Comparison of ENCODE assay signal across 23 mouse cellular contexts in the genomic region with DNA sequence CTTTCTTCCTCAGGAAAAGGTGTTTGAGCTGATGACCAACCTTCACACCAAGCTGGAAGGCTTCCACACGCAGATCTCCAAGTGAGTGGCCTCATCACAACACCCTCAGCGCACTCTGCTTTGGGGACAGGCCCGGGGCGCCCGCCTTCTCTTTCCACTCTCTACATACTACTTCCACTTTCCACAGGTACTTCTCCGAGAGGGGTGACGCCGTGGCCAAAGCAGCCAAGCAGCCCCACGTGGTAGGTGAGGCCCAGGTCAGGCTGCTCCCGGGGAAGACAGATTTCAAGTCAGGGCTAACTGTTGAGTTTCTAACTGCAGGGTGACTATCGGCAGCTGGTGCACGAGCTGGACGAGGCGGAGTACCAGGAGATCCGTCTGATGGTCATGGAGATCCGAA. TPM values are rescaled to one million over a fixed set of nuclear protein-coding genes. Genes with fewer than 3 reads are reported as not detected.
DNase-seq lines count a peak whose midpoint lies in the region; ATAC-seq and TF ChIP-seq lines count a peak whose summit lies in the region.
"Had no signal": no experiment of that assay in that cellular context is flagged by ENCODE, and none has a peak within 500 bp of the region (broad histone marks: within the 10 kb centered on the region; RNA-seq: fewer than 3 reads in every experiment).

No protein-coding gene starts in this region.

- no peak overlapping the region for H3K4me3 ChIP-seq in liver, embryonic 12.5 days
- no peak overlapping the region for H3K4me3 ChIP-seq in CH12.LX (replicated peaks in 1 of 3; ENCODE audit: low read depth in 2 of 3, low read length in 2 of 3, poor library complexity in 1 of 3)
- no peak overlapping the region for H3K4me3 ChIP-seq in cortical plate, adult 2 months (ENCODE audit: insufficient read depth, low read length)
- H3K4me3 ChIP-seq: embryonic facial prominence, embryonic 10.5 days; embryonic facial prominence, embryonic 12.5 days; forebrain, embryonic 13.5 days; forebrain, embryonic 15.5 days had no signal

- H3K9me3 ChIP-seq in liver, embryonic 12.5 days (replicated peaks) = no peaks in the 10 kb centered on the region
- H3K9me3 ChIP-seq in CH12.LX (replicated peaks; ENCODE audit: low read length) = no peaks in the 10 kb centered on the region
- H3K9me3 ChIP-seq: embryonic facial prominence, embryonic 10.5 days; embryonic facial prominence, embryonic 12.5 days; forebrain, embryonic 13.5 days; forebrain, embryonic 15.5 days; G1E had no signal

- H3K27me3 ChIP-seq in liver, embryonic 12.5 days (replicated peaks) = no peaks in the 10 kb centered on the region
- no peaks in the 10 kb centered on the region for H3K27me3 ChIP-seq in CH12.LX (replicated peaks)
- H3K27me3 ChIP-seq: forebrain, embryonic 13.5 days; forebrain, embryonic 15.5 days; Patski had no signal

- TF ChIP-seq CTCF in CH12.LX (conservative IDR thresholded peaks at IDR 0.05 in 1 of 2, IDR thresholded peaks at IDR 0.05 in 1 of 2; ENCODE audit: low read depth in 2 of 2, low read length in 2 of 2) = no peak
- TF ChIP-seq CTCF in cortical plate, adult 2 months (IDR thresholded peaks at IDR 0.05; ENCODE audit: extremely low read depth, insufficient read depth, low read length) = no peak

- ATAC-seq in liver, embryonic 12.5 days = no peak
- ATAC-seq in activated CD4-positive, CD25-positive, alpha-beta regulatory T cell, adult 4 months = no peak
- ATAC-seq: forebrain, embryonic 13.5 days; forebrain, embryonic 15.5 days; forebrain, postnatal 0 days; Patski had no signal

- 87% methylated on average over 16 of the region's 16 CpGs for WGBS in liver, embryonic 12.5 days (ENCODE audit: insufficient replicate concordance)

- H3K9ac ChIP-seq in liver, embryonic 12.5 days = no peak overlapping the region
- no peak overlapping the region for H3K9ac ChIP-seq in CH12.LX (ENCODE audit: insufficient read depth, low read depth)
- H3K9ac ChIP-seq: embryonic facial prominence, embryonic 12.5 days; forebrain, embryonic 13.5 days; forebrain, embryonic 15.5 days; forebrain, postnatal 0 days had no signal

- no peak for TF ChIP-seq POLR2A in CH12.LX (IDR thresholded peaks at IDR 0.05; ENCODE audit: low read depth, low read length)
- 0 out of 2 replicates have a peak, but pooled peaks have one; percentile 5 for TF ChIP-seq POLR2A in cortical plate, adult 2 months (IDR thresholded peaks at IDR 0.05; ENCODE audit: extremely low read depth, insufficient read depth, low read length)

- H3K36me3 ChIP-seq in liver, embryonic 12.5 days = peaks cover 34% of the 10 kb centered on the region
- peaks cover 19 to 40% of the 10 kb centered on the region in 2 experiments for H3K36me3 ChIP-seq in CH12.LX (replicated peaks in 1 of 2; ENCODE audit: control insufficient read depth in 1 of 2, insufficient read depth in 1 of 2, low read length in 1 of 2)

- no peak overlapping the region for H3K4me2 ChIP-seq in liver, embryonic 12.5 days
- H3K4me2 ChIP-seq in CH12.LX (ENCODE audit: insufficient read depth, low read depth, poor library complexity, severe bottlenecking) = no peak overlapping the region; the same call in 1 of the 2 replicates
- H3K4me2 ChIP-seq: embryonic facial prominence, embryonic 12.5 days; forebrain, embryonic 13.5 days; forebrain, embryonic 15.5 days had no signal

- H3K27ac ChIP-seq in liver, embryonic 12.5 days = peak overlapping the region; percentile 29; the same call in 1 of the 2 replicates
- H3K27ac ChIP-seq in CH12.LX (ENCODE audit: insufficient read depth, low read depth) = peak overlapping the region; percentile 32
- no peak overlapping the region for H3K27ac ChIP-seq in cortical plate, adult 2 months (ENCODE audit: insufficient read depth, low read length)
- H3K27ac ChIP-seq: embryonic facial prominence, embryonic 10.5 days; embryonic facial prominence, embryonic 12.5 days; forebrain, embryonic 13.5 days; forebrain, embryonic 15.5 days had no signal

- in situ Hi-C loops in CH12.LX (cut with MboI; ENCODE audit: low pct_ligation_motif_present, low pct_unique_long_range_greater_than_20kb, low sequenced_read_pairs) = no loop called here

- peak; percentile 29 for DNase-seq in cerebellum, adult 9-11 months
- no peak for DNase-seq in cerebellum, postnatal 4 days (ENCODE audit: low spot score in 2 of 2)
- DNase-seq in liver = no peak
- DNase-seq in CH12.LX (ENCODE audit: extremely low read depth) = no peak
- DNase-seq: adrenal gland, adult 2 months; adrenal gland, postnatal 10 days; adrenal gland, postnatal 25 days; cerebellum, adult 11 months; cerebellum, adult 2 months; cerebellum, adult 9-10 months; cerebellum, postnatal 25 days; forebrain, postnatal 0 days had no signal

- TF ChIP-seq EP300 in CH12.LX (IDR thresholded peaks at IDR 0.05; ENCODE audit: low read length) = no peak

- TF ChIP-seq RAD21 in CH12.LX (IDR thresholded peaks at IDR 0.05; ENCODE audit: low read depth, low read length) = no peak

- H3K4me1 ChIP-seq in liver, embryonic 12.5 days = peaks cover 71% of the 10 kb centered on the region
- peaks cover 20 to 48% of the 10 kb centered on the region in 2 experiments for H3K4me1 ChIP-seq in CH12.LX (ENCODE audit: control insufficient read depth in 1 of 2, insufficient read depth in 2 of 2)
- H3K4me1 ChIP-seq in cortical plate, adult 2 months (ENCODE audit: control insufficient read depth, insufficient read depth, low read length) = peaks cover 1% of the 10 kb centered on the region; the same call in 1 of the 2 replicates

- dilution Hi-C loops in CH12.LX (cut with MboI; ENCODE audit: extremely low pct_ligation_motif_present, extremely low pct_unique_long_range_greater_than_20kb, low sequenced_read_pairs) = no loop called here

- H3K79me2 ChIP-seq in CH12.LX (replicated peaks; ENCODE audit: control insufficient read depth, extremely low read depth, insufficient read depth, poor library complexity, severe bottlenecking) = peaks cover 12% of the 10 kb centered on the region

TF ChIP-seq in CH12.LX, 34 proteins besides CTCF, POLR2A, EP300 and RAD21 (continues in another document):
- TF ChIP-seq USF1 (IDR thresholded peaks at IDR 0.05; ENCODE audit: low read depth, low read length) = peak; percentile 18; the same call in 1 of the 2 replicates
- TF ChIP-seq ZKSCAN1 (IDR thresholded peaks at IDR 0.05; ENCODE audit: borderline replicate concordance, low read depth, low read length) = no peak
- peak; percentile 24; the same call in 1 of the 2 replicates for TF ChIP-seq IRF4 (IDR thresholded peaks at IDR 0.05; ENCODE audit: low read depth, low read length)
- TF ChIP-seq UBTF (IDR thresholded peaks at IDR 0.05; ENCODE audit: low read depth, low read length) = 0 out of 2 replicates have a peak, but pooled peaks have one; percentile 71
- TF ChIP-seq MAZ (IDR thresholded peaks at IDR 0.05; ENCODE audit: low read depth, low read length) = no peak
- no peak for TF ChIP-seq CHD1 (IDR thresholded peaks at IDR 0.05; ENCODE audit: low read depth, low read length)
- TF ChIP-seq ZNF384 (IDR thresholded peaks at IDR 0.05; ENCODE audit: low read depth, low read length) = no peak
- TF ChIP-seq MAFK (IDR thresholded peaks at IDR 0.05; ENCODE audit: insufficient replicate concordance, low read length) = no peak
- no peak for TF ChIP-seq SIN3A (IDR thresholded peaks at IDR 0.05; ENCODE audit: low read length)
- TF ChIP-seq MXI1 (IDR thresholded peaks at IDR 0.05; ENCODE audit: low read depth, low read length) = no peak; the same call in 1 of the 2 replicates
- no peak for TF ChIP-seq ZC3H11A (IDR thresholded peaks at IDR 0.05; ENCODE audit: low read depth, low read length)
- no peak for TF ChIP-seq MAX (IDR thresholded peaks at IDR 0.05; ENCODE audit: low read length)
- no peak for TF ChIP-seq NRF1 (IDR thresholded peaks at IDR 0.05; ENCODE audit: low read depth, low read length)
- TF ChIP-seq MYC (IDR thresholded peaks at IDR 0.05; ENCODE audit: low read depth, low read length) = no peak

RNA-seq across cellular contexts. Expression of a gene that starts 2.8 kb away (rescaled TPM):
- 108 and 111 TPM in 2 replicates for polyA plus RNA-seq in liver, embryonic 12.5 days (2016; fragmentation: Nextera tagmentation; extraction: Ambion mirVana)
- total RNA-seq in CH12.LX (2012; rRNA removed) = 292 and 335 TPM in 2 replicates
- 338 and 377 TPM in 2 replicates for total RNA-seq in CH12.LX (2014; rRNA removed)
- 638 and 740 TPM in 2 replicates for polyA plus RNA-seq in CH12.LX (2012; ENCODE audit: insufficient read length, low read depth)
- 50.2 and 61.4 TPM in 2 replicates for polyA plus RNA-seq in cortical plate, adult 2 months (2012; rRNA removed)
- 100 to 1,000 TPM; 700 to 830 TPM for polyA plus RNA-seq in activated CD4-positive, CD25-positive, alpha-beta regulatory T cell, adult 4 months (2017; shearing (Covaris generic))

RNA-seq across cellular contexts. Expression of a gene that starts 4.4 kb away (rescaled TPM):
- polyA plus RNA-seq in liver, embryonic 12.5 days (2016; fragmentation: Nextera tagmentation; extraction: Ambion mirVana) = 28.7 and 32.9 TPM in 2 replicates
- total RNA-seq in CH12.LX (2012; rRNA removed) (9.6 and 10.4 TPM in 2 replicates), CH12.LX (2014; rRNA removed) (1.6 and 1.7 TPM in 2 replicates)
- polyA plus RNA-seq in CH12.LX (2012; ENCODE audit: insufficient read length, low read depth) = 3.7 and 4.2 TPM in 2 replicates
- 51.9 and 55.3 TPM in 2 replicates for polyA plus RNA-seq in cortical plate, adult 2 months (2012; rRNA removed)
- polyA plus RNA-seq in activated CD4-positive, CD25-positive, alpha-beta regulatory T cell, adult 4 months (2017; shearing (Covaris generic)) = 10 to 100 TPM; 25.2 to 28.6 TPM

RNA-seq across cellular contexts. Expression of a gene that starts 5.3 kb away (rescaled TPM):
- 0.63 and 0.75 TPM in 2 replicates for polyA plus RNA-seq in liver, embryonic 12.5 days (2016; fragmentation: Nextera tagmentation; extraction: Ambion mirVana)
- total RNA-seq in CH12.LX (2012; rRNA removed) (not detected in 2 replicates), CH12.LX (2014; rRNA removed) (not detected in 2 replicates)
- polyA plus RNA-seq in CH12.LX (2012; ENCODE audit: insufficient read length, low read depth) = not detected in 2 replicates
- not detected in 2 replicates for polyA plus RNA-seq in cortical plate, adult 2 months (2012; rRNA removed)
- not detected for polyA plus RNA-seq in activated CD4-positive, CD25-positive, alpha-beta regulatory T cell, adult 4 months (2017; shearing (Covaris generic))
- total RNA-seq: common myeloid progenitor, adult 5-6 weeks; forebrain, postnatal 0 days; G1E had no signal
- polyA plus RNA-seq: cerebellum, adult 2 months; forebrain, embryonic 11.5 days; forebrain, embryonic 13.5 days; forebrain, embryonic 15.5 days; G1E; Patski had no signal

RNA-seq across cellular contexts. Expression of a gene that starts 10.2 kb away (rescaled TPM):
- 221 and 222 TPM in 2 replicates for polyA plus RNA-seq in liver, embryonic 12.5 days (2016; fragmentation: Nextera tagmentation; extraction: Ambion mirVana)
- 634 and 684 TPM in 2 replicates for total RNA-seq in CH12.LX (2012; rRNA removed)
- total RNA-seq in CH12.LX (2014; rRNA removed) = 467 and 546 TPM in 2 replicates
- 650 and 757 TPM in 2 replicates for polyA plus RNA-seq in CH12.LX (2012; ENCODE audit: insufficient read length, low read depth)
- polyA plus RNA-seq in cortical plate, adult 2 months (2012; rRNA removed) = 37.3 and 44.5 TPM in 2 replicates
- 100 to 1,000 TPM; 980 to 996 TPM for polyA plus RNA-seq in activated CD4-positive, CD25-positive, alpha-beta regulatory T cell, adult 4 months (2017; shearing (Covaris generic))

RNA-seq across cellular contexts. Expression of a gene that starts 10.8 kb away (rescaled TPM):
- polyA plus RNA-seq in liver, embryonic 12.5 days (2016; fragmentation: Nextera tagmentation; extraction: Ambion mirVana) = 14.2 and 15.7 TPM in 2 replicates
- total RNA-seq in CH12.LX (2012; rRNA removed) = 14.8 and 15.9 TPM in 2 replicates
- 3.2 and 3.8 TPM in 2 replicates for total RNA-seq in CH12.LX (2014; rRNA removed)
- polyA plus RNA-seq in CH12.LX (2012; ENCODE audit: insufficient read length, low read depth) = 18.2 and 22.6 TPM in 2 replicates
- 22.5 and 24.7 TPM in 2 replicates for polyA plus RNA-seq in cortical plate, adult 2 months (2012; rRNA removed)
- 10 to 100 TPM; 32.6 to 33.3 TPM for polyA plus RNA-seq in activated CD4-positive, CD25-positive, alpha-beta regulatory T cell, adult 4 months (2017; shearing (Covaris generic))
